Mouse (Mus musculus) frontal cortex, adult (tissue): Measurements from ENCODE around the gene Edil3.

Experiments used
- ATAC-seq: cut with Nextera tagmentation; 2 replicates; pipeline ENCODE4 v1.9.2; 2017; ENCODE audit warnings: mild to moderate bottlenecking, moderate library complexity, mixed read lengths; ENCODE audit not compliant: low TSS enrichment

Gene Edil3

DNA sequence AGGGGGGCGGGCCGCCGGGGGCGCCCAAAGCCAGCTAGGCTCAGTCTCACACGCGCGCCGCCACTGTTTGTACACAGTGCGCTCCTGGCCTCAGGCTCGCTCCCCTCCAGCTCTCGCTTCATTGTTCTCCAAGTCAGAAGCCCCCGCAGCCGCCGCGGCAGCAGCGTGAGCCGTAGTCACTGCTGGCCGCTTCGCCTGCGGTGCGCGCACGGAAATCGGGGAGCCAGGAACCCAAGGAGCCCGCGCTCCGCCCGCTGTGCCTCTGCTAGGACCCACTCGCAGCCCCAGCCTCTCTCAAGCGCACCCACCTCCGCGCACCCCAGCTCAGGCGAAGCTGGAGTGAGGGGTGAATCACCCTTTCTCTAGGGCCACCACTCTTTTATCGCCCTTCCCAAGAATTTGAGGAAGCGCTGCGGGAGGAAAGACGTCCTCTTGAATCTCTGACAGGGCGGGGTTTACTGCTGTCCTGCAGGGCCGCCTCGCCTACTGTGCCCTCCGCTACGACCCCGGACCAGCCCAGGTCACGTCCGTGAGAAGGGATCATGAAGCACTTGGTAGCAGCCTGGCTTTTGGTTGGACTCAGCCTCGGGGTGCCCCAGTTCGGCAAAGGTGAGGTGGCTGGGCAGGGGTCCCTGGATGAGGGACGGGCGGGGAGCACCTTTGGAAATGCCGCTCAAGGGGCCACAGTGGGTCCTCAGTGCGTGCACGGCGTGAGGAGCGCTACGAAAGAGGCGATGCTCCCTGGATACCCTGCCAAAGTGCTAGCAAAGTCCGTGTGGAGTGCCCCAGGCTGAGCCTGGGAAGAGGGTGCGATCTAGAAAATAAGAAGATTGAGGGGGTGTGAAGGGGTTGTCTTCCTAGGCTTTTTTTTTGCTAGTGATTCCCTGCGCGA is at the start of gene Edil3:
TSS of gene Edil3 (plus strand) at position 33 of the 892 bp plus-strand sequence.
- peak; percentile 62 for ATAC-seq

DNA sequence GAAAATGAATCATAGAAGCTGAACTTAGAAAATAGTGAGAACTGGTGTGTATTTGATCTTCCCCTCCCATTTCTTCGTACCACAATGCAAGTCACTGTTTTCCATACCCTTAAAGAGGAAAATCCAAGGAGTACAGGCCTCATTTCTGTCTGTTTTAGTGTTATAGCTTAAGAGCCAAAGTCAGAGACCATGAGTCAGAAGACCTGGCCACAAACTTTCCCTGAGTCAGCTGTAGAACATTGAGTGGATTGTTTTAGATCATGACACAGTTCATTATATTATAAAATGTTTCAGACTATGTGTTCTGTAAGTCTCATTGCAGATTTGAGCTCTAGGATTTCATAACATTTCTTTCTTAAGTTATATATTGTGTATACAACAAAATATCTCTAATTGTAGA is 22.1 kb upstream of the Edil3 start:
- ATAC-seq, result no peak

- no peak for ATAC-seq
Observed at GRCm38 (mm10) chr13:88801006-88801405, 20.3 kb upstream of the Edil3 start.

DNA sequence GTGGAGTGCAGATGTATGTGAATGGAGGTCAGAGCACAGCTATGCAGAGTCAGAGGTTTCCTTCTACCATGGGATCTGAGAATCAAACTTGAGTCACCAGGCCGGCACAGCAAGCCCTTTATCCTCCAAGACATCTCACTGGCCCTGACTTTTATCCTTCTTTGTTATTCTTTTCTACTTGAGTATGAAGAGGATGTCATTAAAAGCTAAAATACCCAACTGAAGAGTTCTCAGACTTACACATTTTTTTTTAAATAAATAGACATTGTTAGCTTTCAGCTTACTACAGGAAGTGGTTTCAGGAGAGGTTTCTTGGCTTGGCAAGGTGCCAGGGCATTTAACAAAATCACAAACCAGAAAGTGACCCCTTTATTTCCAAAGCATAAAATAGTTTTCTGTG is 15.4 kb upstream of the Edil3 start:
- ATAC-seq, result no peak

GRCm38 (mm10) chr13:88806269-88806668 is 15.0 kb upstream of the Edil3 start:
- no peak for ATAC-seq

DNA sequence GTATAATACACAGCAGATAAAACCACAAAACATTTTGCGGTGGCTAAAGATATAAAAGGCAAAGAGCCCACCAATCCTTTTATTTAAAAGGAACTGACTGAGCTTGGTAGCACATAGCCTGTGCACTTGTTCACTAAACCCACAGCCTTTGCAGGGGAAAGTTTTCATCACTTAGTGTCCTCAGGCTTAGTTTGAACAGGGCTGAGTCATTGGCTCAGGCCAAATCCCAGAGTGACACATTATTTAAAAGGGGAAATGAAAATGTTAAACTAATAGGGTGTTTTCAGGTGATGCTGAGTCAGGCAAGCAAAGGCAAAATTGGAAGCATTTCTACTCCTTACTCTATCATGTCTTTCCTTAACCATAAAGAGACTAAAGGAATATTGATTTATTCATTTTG is 11.2 kb upstream of the Edil3 start:
- no peak for ATAC-seq

DNA sequence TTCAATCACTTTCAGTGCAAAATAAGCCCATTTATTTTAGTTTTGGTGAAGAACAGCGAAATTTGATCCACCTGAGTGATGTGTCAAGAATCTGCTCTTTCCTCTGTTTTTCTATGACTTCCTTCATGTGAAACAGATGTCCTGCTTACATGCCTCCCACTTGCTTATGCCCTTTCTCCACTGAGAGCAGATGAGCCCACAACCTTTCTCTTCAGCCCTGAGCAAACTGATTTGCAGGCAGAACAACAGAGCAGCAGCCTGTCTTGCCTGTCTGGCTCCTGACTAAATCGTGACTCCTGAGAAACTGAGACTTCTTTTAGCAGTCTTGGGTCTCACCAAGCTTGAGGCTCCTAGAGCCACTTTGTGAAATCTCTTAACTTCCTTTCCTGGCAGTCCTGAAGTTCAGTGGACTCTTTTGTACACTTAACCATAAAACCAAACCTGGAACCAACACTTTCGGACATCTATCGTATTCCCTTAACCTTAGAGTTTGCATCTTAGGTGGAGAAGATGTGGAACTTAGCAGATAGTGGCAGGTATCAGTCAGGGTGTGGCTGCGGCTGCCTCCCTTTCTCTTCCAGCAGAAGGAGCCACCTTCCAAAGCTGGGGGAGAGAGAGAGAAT is 475 bp upstream of the Edil3 start:
- peak; percentile 35 for ATAC-seq

- ATAC-seq, result peak; percentile 15
Observed at GRCm38 (mm10) chr13:88822332-88822895, 1.1 kb downstream of the Edil3 start.

- ATAC-seq, result peak; percentile 42
Observed at GRCm38 (mm10) chr13:88822976-88823521, 1.8 kb downstream of the Edil3 start.

DNA sequence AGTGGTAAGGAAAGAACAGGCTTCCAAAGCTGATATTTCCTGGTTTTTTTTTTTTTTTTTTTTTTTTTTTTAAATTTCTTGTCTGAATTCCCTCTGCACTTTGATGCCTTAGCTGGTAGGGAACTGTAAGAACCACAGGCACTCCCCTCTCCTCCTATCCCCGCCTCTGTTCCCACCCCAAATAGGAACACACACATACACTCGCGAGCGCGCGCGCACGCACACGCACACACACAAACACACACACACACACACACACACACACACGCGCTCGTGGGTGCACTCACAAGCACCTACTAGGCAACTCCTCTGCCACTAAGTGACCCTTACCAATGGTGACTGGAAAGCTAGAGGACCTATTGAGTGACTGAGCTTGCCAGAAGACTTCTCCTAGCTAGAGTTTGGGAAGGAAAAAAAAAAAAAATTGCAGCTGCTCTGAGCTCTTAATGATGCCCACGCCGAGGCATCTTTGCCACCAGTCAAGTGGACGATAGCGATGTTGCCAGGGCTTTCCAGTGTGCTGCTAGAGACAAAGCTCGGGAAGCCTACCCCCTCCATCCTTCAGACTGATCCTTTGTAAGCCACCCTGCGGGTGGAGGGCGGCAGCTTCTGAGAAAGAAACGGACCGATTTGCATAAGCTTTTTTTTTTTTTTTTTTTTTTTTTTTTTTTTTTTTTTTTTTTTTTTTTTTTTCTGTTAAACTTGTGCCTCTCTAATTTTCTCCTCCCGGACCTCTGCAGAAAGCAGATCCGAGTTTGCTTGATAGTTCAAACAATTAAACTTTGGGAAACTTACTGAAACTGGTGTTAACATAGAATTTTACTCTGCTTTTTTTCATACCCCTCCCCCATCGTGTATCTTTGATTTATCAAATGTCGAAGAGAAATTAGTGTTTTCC is 2.5 kb downstream of the Edil3 start:
- ATAC-seq, result peak; percentile 62

- no peak for ATAC-seq
Observed at GRCm38 (mm10) chr13:88824441-88824840, 3.2 kb downstream of the Edil3 start.

DNA sequence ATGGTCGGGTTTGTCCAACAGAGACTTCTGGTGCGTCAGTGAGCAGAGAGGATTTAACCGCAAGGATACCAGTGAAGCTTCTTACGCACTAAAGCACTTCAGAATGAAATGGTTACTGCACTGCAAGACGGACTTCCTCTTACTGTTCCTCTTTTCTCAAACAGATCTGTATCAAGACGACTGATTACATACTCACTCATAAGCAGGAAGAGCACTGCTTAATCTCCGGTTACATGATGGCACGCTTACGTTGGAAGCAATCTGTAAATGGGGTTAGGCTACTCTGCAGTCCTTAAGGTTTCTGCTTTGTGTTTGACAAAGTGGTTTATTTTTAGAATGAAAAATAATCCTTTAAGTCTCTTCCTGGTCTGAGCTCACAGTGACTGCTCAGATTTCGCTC is 7.1 kb downstream of the Edil3 start:
- ATAC-seq, result no peak

DNA sequence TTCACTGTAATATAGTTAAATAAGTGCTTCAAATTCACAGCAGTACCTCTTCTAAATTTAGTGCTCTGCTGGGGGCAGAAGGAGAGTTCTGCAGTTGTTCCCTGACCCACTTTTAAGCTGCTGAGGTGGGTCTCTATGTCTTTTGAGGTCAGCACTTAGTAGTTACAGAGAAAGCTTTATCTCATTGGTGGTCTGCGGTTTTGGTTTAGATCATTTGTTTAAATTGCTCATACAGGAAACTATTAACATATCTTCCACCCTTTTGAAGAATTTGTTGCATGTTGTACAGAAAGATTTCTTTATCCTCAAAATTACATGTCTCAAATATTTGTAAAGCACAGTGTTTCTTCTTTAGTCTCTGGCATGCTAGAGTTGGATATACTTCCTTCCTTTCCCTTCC is 12.5 kb downstream of the Edil3 start:
- no peak for ATAC-seq

DNA sequence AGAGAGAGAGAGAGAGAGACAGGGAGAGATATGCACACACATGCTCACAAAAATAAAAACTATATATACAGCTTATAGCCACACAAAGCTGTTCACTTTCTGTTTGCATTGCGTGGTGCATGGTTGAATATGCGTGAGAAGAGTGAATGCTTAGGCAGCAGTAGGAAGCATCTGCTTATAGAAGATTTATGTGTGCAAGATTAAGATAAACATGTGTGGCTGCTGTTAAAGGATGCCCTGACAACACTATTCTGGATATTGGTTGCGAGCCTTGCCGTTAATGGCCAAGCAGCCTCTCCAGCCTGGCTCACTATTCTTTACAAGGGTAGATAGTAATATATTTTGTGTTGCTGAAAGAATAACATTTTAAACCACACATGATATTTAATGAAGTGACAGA is 28.5 kb downstream of the Edil3 start:
- ATAC-seq, result peak; percentile 50; the same call in 1 of the 2 replicates

DNA sequence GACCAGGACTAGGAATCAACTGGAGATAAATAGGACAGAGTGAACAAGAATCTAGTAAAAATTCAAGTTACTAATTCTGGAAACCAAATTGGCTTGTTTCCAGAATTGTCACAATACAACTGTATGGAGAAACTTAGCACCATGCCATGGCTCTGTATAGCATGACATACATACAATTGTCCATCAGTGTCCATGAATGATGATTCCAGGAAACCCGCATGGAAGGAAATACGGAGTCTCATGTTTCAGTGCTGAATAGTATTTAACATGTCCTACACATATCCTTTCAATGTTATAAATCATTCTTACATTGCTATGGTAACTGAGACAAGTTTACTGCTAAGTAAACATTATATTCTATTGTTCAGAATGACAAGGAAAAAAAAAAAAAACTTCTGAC is 58.7 kb downstream of the Edil3 start:
- no peak for ATAC-seq

DNA sequence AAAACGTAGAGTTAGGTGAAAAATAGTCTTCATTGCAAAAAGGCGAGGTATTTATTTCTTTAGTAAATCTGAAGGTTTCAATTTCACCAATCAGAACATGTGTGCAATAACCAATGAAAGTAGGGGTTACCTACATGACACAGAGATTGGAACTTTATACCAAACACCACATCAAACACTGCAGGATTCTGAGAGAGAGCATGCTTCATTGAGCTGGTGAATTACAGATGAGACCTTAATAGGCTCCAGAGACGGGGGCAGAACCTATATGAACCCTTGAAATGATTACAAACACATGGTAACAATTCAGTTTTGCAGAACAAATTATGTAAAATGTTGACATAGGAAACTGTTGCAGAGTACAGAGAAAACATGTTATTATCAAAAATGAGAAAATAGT is 69.5 kb downstream of the Edil3 start:
- no peak for ATAC-seq

DNA sequence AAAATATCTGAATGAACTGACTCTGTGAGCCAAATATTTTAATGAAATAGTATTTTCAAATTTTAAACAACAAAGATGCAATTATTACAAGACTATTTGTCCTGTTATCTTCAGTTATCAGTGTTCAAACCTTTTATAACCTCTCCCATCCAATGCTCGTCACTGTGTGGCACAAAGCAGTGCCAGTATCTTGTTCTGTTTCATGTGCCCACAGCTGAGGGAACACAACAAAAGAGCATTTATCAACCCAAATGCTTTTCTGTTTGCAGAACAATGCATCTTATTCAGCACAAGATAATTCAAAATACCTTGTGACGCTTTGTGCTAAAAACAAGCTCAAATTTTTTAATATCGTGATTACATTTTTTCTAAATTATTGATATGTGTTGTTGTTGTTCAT is 78.8 kb downstream of the Edil3 start:
- ATAC-seq, result peak; percentile 73

- 0 out of 2 replicates have a peak, but pooled peaks have one; percentile 13 for ATAC-seq
Observed at GRCm38 (mm10) chr13:88907405-88907804, 86.1 kb downstream of the Edil3 start.

- ATAC-seq, result peak; percentile 75
Observed at GRCm38 (mm10) chr13:88908187-88908586, 86.9 kb downstream of the Edil3 start.

DNA sequence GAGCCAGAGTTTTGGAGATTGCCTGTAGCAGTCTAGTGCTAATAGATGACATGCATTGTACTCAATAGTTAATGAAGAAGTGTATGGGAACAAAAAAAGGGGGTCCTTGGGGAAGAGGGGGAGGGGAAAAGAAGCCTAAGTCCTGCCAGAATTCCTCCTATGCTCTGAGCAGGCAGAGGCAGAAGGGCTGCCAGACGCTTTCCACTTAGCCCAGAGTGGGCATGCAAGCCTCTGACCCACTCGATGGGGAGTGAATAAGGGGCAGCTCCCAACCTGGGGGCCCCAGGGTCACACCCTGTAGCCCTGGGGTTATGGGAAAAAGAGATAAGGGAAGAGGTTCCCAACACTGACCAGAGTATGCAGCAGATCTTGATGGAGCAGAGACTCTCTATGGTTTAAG is 95.2 kb downstream of the Edil3 start:
- ATAC-seq, result no peak

GRCm38 (mm10) chr13:88929626-88930025 is 108.4 kb downstream of the Edil3 start:
- no peak for ATAC-seq

- peak; percentile 98 for ATAC-seq
Observed at GRCm38 (mm10) chr13:88938564-88938963, 117.3 kb downstream of the Edil3 start.
